Mouse (Mus musculus) heart, adult 8-10 months (tissue): Measurements from ENCODE around the gene Mex3d. TPM values are rescaled to one million over a fixed set of nuclear protein-coding genes. Genes with fewer than 3 reads are reported as not detected.

Experiments used
- DNase-seq: peaks from one replicate; pipeline ENCODE4 v3.0.0; 2022; ENCODE audit warnings: low spot score
- microRNA-seq: library from miRNA; unstranded; fragments of <30 nt; microRNA quantifications from one replicate; pipeline ENCODE4 v1.2.0, GENCODE M21; 2022
- total RNA-seq, 4 experiments: library from RNA; stranded (reverse); gene quantifications; 2 replicates each; pipeline ENCODE4 v1.2.4; 2022

Gene Mex3d
- total RNA-seq, 4 experiments from 2014 or later = 5.9 to 9.8 (median 8.3) TPM

GRCm38 (mm10) chr10:80331636-80332524 is 55.6 kb downstream of the Mex3d start:
- DNase-seq = no peak

- no peak for DNase-seq
Observed at GRCm38 (mm10) chr10:80330888-80331287, 56.6 kb downstream of the Mex3d start.

Small RNA genes within 50 kb of the gene (microRNA-seq; reads per million reads assigned to microRNA genes)
- gene Gm22721 = not detected

Other genes with a start within 250 kb of the Mex3d start
- 1,000 to 10,000 TPM; 1,050 to 1,135 (median 1,101) TPM for gene Atp5d, start 249.0 kb downstream of the Mex3d start, total RNA-seq
- 1 to 10 TPM; 3.8 to 6.1 (median 4.6) TPM for gene Cbarp, start 246.8 kb downstream of the Mex3d start, total RNA-seq
- 100 to 1,000 TPM in 1 of 4 experiments, 10 to 100 TPM in 3; 83.9 to 111 (median 91.0) TPM for gene Midn, start 239.4 kb downstream of the Mex3d start, total RNA-seq
- gene Cirbp, start 221.7 kb downstream of the Mex3d start, total RNA-seq = 10 to 100 TPM; 34.7 to 69.7 (median 51.6) TPM
- 1 to 10 TPM; 4.9 to 7.7 (median 5.9) TPM for gene 1600002K03Rik, start 214.7 kb downstream of the Mex3d start, total RNA-seq
- 1 to 10 TPM in 3 of 4 experiments, under 1 TPM in 1; 0.78 to 1.2 (median 1.1) TPM for gene Efna2, start 208.2 kb downstream of the Mex3d start, total RNA-seq
- 10 to 100 TPM; 10.5 to 16.3 (median 14.6) TPM for gene Mum1, start 161.2 kb downstream of the Mex3d start, total RNA-seq
- 1,000 to 10,000 TPM in 3 of 4 experiments, 100 to 1,000 TPM in 1; 949 to 1,112 (median 1,023) TPM for gene Ndufs7, start 138.5 kb downstream of the Mex3d start, total RNA-seq
- gene Gamt, start 126.6 kb downstream of the Mex3d start, total RNA-seq = 10 to 100 TPM; 10.3 to 17.1 (median 14.7) TPM
- 10 to 100 TPM; 49.2 to 62.8 (median 56.5) TPM for gene Dazap1, start 126.2 kb downstream of the Mex3d start, total RNA-seq
- 100 to 1,000 TPM; 763 to 919 (median 846) TPM for gene Rps15, start 95.2 kb downstream of the Mex3d start, total RNA-seq
- gene Apc2, start 91.7 kb downstream of the Mex3d start, total RNA-seq = 1 to 10 TPM; 2.2 to 3.1 (median 2.2) TPM
- 10 to 100 TPM; 14.3 to 19.8 (median 16.3) TPM for gene 2310011J03Rik, start 67.1 kb downstream of the Mex3d start, total RNA-seq
- gene Pcsk4, start 58.2 kb downstream of the Mex3d start, total RNA-seq = 1 to 10 TPM; 1.7 to 3.1 (median 2.7) TPM
- 1 to 10 TPM; 3.1 to 7.6 (median 5.0) TPM for gene Reep6, start 57.7 kb downstream of the Mex3d start, total RNA-seq
- gene Adamtsl5, start 39.2 kb downstream of the Mex3d start, total RNA-seq = 100 to 1,000 TPM in 2 of 4 experiments, 10 to 100 TPM in 2; 87.9 to 109 (median 99.6) TPM
- gene Plk5, start 31.2 kb downstream of the Mex3d start, total RNA-seq = 1 to 10 TPM in 2 of 4 experiments, under 1 TPM in 2; 0.91 to 1.3 (median 1.1) TPM
- 100 to 1,000 TPM in 1 of 4 experiments, 10 to 100 TPM in 3; 92.9 to 107 (median 97.0) TPM for gene Mbd3, start 11.9 kb upstream of the Mex3d start, total RNA-seq
- 1,000 to 10,000 TPM; 1,795 to 2,190 (median 1,939) TPM for gene Uqcr11, start 19.2 kb upstream of the Mex3d start, total RNA-seq
- 10 to 100 TPM; 15.8 to 18.0 (median 17.6) TPM for gene Tcf3, start 46.0 kb upstream of the Mex3d start, total RNA-seq
- gene Onecut3, start 107.2 kb upstream of the Mex3d start, total RNA-seq = under 1 TPM in 1 of 4 experiments, not detected in 3; 0.09 TPM
- not detected for gene Atp8b3, start 151.5 kb upstream of the Mex3d start, total RNA-seq
- gene Rexo1, start 173.9 kb upstream of the Mex3d start, total RNA-seq = 10 to 100 TPM; 10.7 to 15.0 (median 12.2) TPM
- 1 to 10 TPM; 3.5 to 5.0 (median 4.7) TPM for gene Klf16, start 189.7 kb upstream of the Mex3d start, total RNA-seq
- 10 to 100 TPM; 44.7 to 48.1 (median 46.9) TPM for gene Abhd17a, start 202.7 kb upstream of the Mex3d start, total RNA-seq
- 10 to 100 TPM; 20.0 to 25.2 (median 21.9) TPM for gene Scamp4, start 215.2 kb upstream of the Mex3d start, total RNA-seq
- under 1 TPM; 0.44 to 0.81 (median 0.73) TPM for gene Adat3, start 215.2 kb upstream of the Mex3d start, total RNA-seq
- gene Gm49322, start 218.4 kb upstream of the Mex3d start, total RNA-seq = under 1 TPM; 0.17 to 0.57 (median 0.30) TPM
- 100 to 1,000 TPM; 119 to 132 (median 122) TPM for gene Csnk1g2, start 235.2 kb upstream of the Mex3d start, total RNA-seq